Mouse (Mus musculus): ENCODE results near the gene Tmem176a.
"Not testable (repeated sequence)": the region's sequence is repeated elsewhere in the genome, so short reads cannot be mapped to it uniquely, and the experiment has no call there.

The Tmem176a gene

GRCm38 (mm10) chr6:48840371-48840969, at the start of gene Tmem176a:
Gene Tmem176a (plus strand): TSS chr6:48840919.
- DNase-seq: no peak

- no peak for DNase-seq
These were observed 38.8 kb upstream of the Tmem176a start for GRCm38 (mm10) chr6:48801897-48802296.

- DNase-seq: no peak
These were observed 37.2 kb upstream of the Tmem176a start for GRCm38 (mm10) chr6:48803406-48804051.

GRCm38 (mm10) chr6:48804346-48804745, 36.4 kb upstream of the Tmem176a start:
- DNase-seq: no peak

- no peak for DNase-seq
These were observed 34.0 kb upstream of the Tmem176a start for GRCm38 (mm10) chr6:48806746-48807145.

GRCm38 (mm10) chr6:48809494-48810219, 31.1 kb upstream of the Tmem176a start:
- no peak for DNase-seq

- DNase-seq: no peak
These were observed 25.7 kb upstream of the Tmem176a start for GRCm38 (mm10) chr6:48815013-48815412.

- DNase-seq: peak; percentile 45 to 65
These were observed 22.9 kb upstream of the Tmem176a start for GRCm38 (mm10) chr6:48817815-48818214.

- DNase-seq: not testable (repeated sequence)
These were observed 18.5 kb upstream of the Tmem176a start for GRCm38 (mm10) chr6:48821991-48822785.

- DNase-seq: no peak
These were observed 15.7 kb upstream of the Tmem176a start for GRCm38 (mm10) chr6:48825016-48825415.

- no peak for DNase-seq
These were observed 11.7 kb upstream of the Tmem176a start for GRCm38 (mm10) chr6:48828976-48829375.

- DNase-seq: no peak
These were observed 11.1 kb upstream of the Tmem176a start for GRCm38 (mm10) chr6:48829651-48830050.

- DNase-seq: no peak
These were observed 10.5 kb upstream of the Tmem176a start for GRCm38 (mm10) chr6:48830241-48830640.

GRCm38 (mm10) chr6:48831141-48831540, 9.6 kb upstream of the Tmem176a start:
- no peak for DNase-seq

- no peak for DNase-seq
These were observed 8.3 kb upstream of the Tmem176a start for GRCm38 (mm10) chr6:48832426-48832825.

GRCm38 (mm10) chr6:48833515-48833914, 7.2 kb upstream of the Tmem176a start:
- DNase-seq: no peak

GRCm38 (mm10) chr6:48835241-48835640, 5.5 kb upstream of the Tmem176a start:
- no peak for DNase-seq

- DNase-seq: no peak
These were observed 4.6 kb upstream of the Tmem176a start for GRCm38 (mm10) chr6:48836146-48836545.

- DNase-seq: no peak
These were observed 3.2 kb upstream of the Tmem176a start for GRCm38 (mm10) chr6:48837516-48837915.

GRCm38 (mm10) chr6:48838321-48839080, 2.2 kb upstream of the Tmem176a start:
- DNase-seq: no peak

GRCm38 (mm10) chr6:48840973-48841625, 380 bp downstream of the Tmem176a start, which contains the start of gene Tmem176b:
Gene Tmem176b (minus strand): TSS chr6:48841496.
- DNase-seq: peak; percentile 48 to 60
